Mouse (Mus musculus) kidney, adult 2 months (tissue): ENCODE results near the gene Prkaca. TPM values are rescaled to one million over a fixed set of nuclear protein-coding genes. Genes with fewer than 3 reads are reported as not detected.
"Not testable (repeated sequence)": the region's sequence is repeated elsewhere in the genome, so short reads cannot be mapped to it uniquely, and the experiment has no call there.

Experiments used
- DNase-seq: peaks from one replicate; pipeline ENCODE4 v3.0.0; 2021
- H3K27ac ChIP-seq: fragments of 200-500 bp; 2 replicates; pipeline ENCODE4 v1.5.1; 2012; ENCODE audit warnings: low read depth, low read length, control low read depth, inconsistent platforms; ENCODE audit not compliant: insufficient read depth
- H3K27me3 ChIP-seq: fragments of 200-500 bp; replicated peaks from 2 replicates; pipeline ENCODE4 v1.6.1; 2012; ENCODE audit warnings: mild to moderate bottlenecking, moderate library complexity, low read length, inconsistent platforms; ENCODE audit not compliant: control insufficient read depth, insufficient read depth
- H3K36me3 ChIP-seq: fragments of 200-500 bp; 2 replicates; pipeline ENCODE4 v1.6.1; 2012; ENCODE audit warnings: mild to moderate bottlenecking, moderate library complexity, low read length, inconsistent platforms; ENCODE audit not compliant: control insufficient read depth, insufficient read depth
- H3K4me1 ChIP-seq: fragments of 200-500 bp; 2 replicates; pipeline ENCODE4 v1.6.1; 2011; ENCODE audit warnings: low read length; ENCODE audit not compliant: control insufficient read depth, insufficient read depth
- H3K4me3 ChIP-seq: fragments of 200-500 bp; 2 replicates; pipeline ENCODE4 v1.5.1; 2011; ENCODE audit warnings: mild to moderate bottlenecking, low read depth, low read length, control low read depth; ENCODE audit not compliant: insufficient read depth
- CTCF ChIP-seq: fragments of 200-500 bp; conservative IDR thresholded peaks from 2 replicates; pipeline ENCODE4 v1.5.1; 2011; ENCODE audit warnings: low read depth, mild to moderate bottlenecking, control low read depth, low read length, moderate library complexity, mixed read lengths; ENCODE audit not compliant: insufficient read depth, insufficient read length
- POLR2A ChIP-seq: fragments of 200-500 bp; IDR thresholded peaks from one replicate; pipeline ENCODE4 v1.6.1; 2011; ENCODE audit warnings: low read depth, low read length, control low read depth
- WGBS: fragments of 180-500 bp; shearing (Covaris S2); methylation state at CpG from one replicate; pipeline ENCODE4 v1.1.7; 2018; 5-methylcytosine and 5-hydroxymethylcytosine counted together
- polyA plus RNA-seq: library from polyadenylated mRNA; depleted of rRNA; stranded (reverse); fragments of >200 nt; gene quantifications from 2 replicates; pipeline ENCODE4 v1.2.3, GENCODE M21; 2012

Prkaca gene
- polyA plus RNA-seq, 1 experiment, result 95.6 TPM

- 84% methylated on average over 4 of the region's 4 CpGs for WGBS
- Histone ChIP-seq H3K36me3 (no peaks in the 10 kb centered on the region), H3K4me1 (peaks cover 9% of the 10 kb centered on the region), H3K27me3 (no peaks in the 10 kb centered on the region), H3K27ac (no peak overlapping the region), H3K4me3 (no peak overlapping the region)
- TF ChIP-seq CTCF (no peak), POLR2A (no peak)
- DNase-seq, result no peak
These were observed 9.7 kb downstream of the Prkaca start for GRCm38 (mm10) chr8:83982449-83982848.

DNA sequence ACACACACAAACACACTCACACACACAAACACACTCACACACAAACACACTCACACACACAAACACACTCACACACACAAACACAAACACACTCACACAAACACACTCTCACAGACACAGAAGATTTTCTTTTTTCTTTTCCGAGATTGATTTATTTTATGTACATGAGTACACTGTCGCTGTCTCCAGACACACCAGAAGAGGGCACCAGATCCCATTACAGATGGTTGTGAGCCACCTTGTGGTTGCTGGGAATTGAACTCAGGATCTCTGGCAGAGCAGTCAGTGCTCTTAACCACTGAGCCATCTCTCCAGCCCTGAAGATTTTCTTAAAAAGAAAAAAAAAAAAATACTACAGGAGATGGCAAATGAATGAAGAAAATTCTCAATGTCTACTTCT, 10.4 kb downstream of the Prkaca start:
- not testable (repeated sequence) for H3K27ac ChIP-seq, DNase-seq, H3K4me3 ChIP-seq, H3K27me3 ChIP-seq, H3K4me1 ChIP-seq, H3K36me3 ChIP-seq
- 96% methylated on average over 2 of the region's 2 CpGs for WGBS

DNA sequence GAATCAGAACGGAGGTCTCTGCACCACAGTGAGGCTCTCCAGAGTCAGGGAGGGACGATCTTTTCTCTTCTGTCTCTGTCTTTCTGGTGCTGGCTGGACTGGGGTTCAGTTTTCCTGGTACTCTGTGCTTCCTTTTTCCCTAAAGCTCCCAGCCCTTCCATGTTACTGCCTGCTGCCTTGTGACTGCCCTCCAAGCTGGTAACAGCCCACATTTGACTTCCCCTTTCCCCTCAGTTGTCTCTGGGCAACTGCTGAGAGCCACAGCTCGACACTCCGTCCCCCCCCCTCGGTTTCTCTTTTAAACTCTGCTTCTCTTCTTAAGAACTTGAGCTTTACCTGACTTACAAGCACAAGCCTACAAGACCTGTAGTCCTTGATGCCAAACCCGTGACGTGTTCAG, 16.4 kb downstream of the Prkaca start:
- no peak overlapping the region for H3K27ac ChIP-seq
- no peak for DNase-seq
- no peak overlapping the region for H3K4me3 ChIP-seq
- H3K4me1 ChIP-seq, result no peaks in the 10 kb centered on the region
- WGBS, result 83% methylated on average over 7 of the region's 7 CpGs
- H3K36me3 ChIP-seq, result peaks cover 1% of the 10 kb centered on the region; the same call in 1 of the 2 replicates
- TF ChIP-seq POLR2A (no peak), CTCF (no peak)
- H3K27me3 ChIP-seq, result no peaks in the 10 kb centered on the region

GRCm38 (mm10) chr8:83990170-83990569, 17.4 kb downstream of the Prkaca start:
- DNase-seq, result no peak
- Histone ChIP-seq H3K27me3 (no peaks in the 10 kb centered on the region), H3K4me3 (no peak overlapping the region), H3K27ac (no peak overlapping the region), H3K4me1 (no peaks in the 10 kb centered on the region), H3K36me3 (peaks cover 1% of the 10 kb centered on the region; the same call in 1 of the 2 replicates)
- WGBS, result 93% methylated on average over 14 of the region's 14 CpGs
- TF ChIP-seq POLR2A, result no peak
- TF ChIP-seq CTCF, result no peak

GRCm38 (mm10) chr8:83992488-83992887, 19.7 kb downstream of the Prkaca start:
- no peak for TF ChIP-seq CTCF
- no peak for TF ChIP-seq POLR2A
- H3K4me3 ChIP-seq, result no peak overlapping the region
- DNase-seq, result no peak
- WGBS, result 88% methylated on average over 2 of the region's 2 CpGs
- no peaks in the 10 kb centered on the region for H3K4me1 ChIP-seq
- H3K27ac ChIP-seq, result no peak overlapping the region
- peaks cover 1% of the 10 kb centered on the region; the same call in 1 of the 2 replicates for H3K36me3 ChIP-seq
- no peaks in the 10 kb centered on the region for H3K27me3 ChIP-seq

GRCm38 (mm10) chr8:83994030-83994429, 21.2 kb downstream of the Prkaca start:
- no peak for DNase-seq
- TF ChIP-seq POLR2A (no peak), CTCF (no peak)
- H3K4me1 ChIP-seq, result peaks cover 3% of the 10 kb centered on the region; the same call in 1 of the 2 replicates
- no peak overlapping the region for H3K27ac ChIP-seq
- H3K4me3 ChIP-seq, result no peak overlapping the region
- peaks cover 1% of the 10 kb centered on the region; the same call in 1 of the 2 replicates for H3K36me3 ChIP-seq
- no peaks in the 10 kb centered on the region for H3K27me3 ChIP-seq
- WGBS, result 86% methylated on average over 3 of the region's 3 CpGs

DNA sequence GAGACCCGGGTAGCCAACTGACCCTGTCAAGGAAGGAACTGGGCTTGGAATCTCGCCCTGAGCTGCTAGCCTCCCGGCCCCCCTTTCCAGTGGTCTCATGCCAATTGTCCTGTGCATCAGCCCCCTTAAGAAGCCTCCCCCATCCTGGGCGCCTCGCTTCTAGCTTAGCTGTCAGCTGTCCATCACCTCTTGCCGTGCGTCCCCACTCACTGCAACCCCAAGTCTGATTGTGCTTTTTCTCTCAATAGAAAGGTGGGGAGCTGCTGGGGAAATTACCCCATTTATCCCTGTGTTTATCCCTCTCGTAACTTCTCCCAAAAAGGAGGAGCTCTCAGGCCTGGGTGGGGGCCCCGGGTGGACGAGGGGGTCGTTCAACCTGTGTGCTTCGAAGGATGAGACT, 23.2 kb downstream of the Prkaca start:
- H3K27ac ChIP-seq, result no peak overlapping the region; the same call in 1 of the 2 replicates

More for the DNA sequence above, 23.2 kb downstream of the Prkaca start:
- Histone ChIP-seq H3K4me3 (no peak overlapping the region; the same call in 1 of the 2 replicates), H3K27me3 (no peaks in the 10 kb centered on the region), H3K4me1 (peaks cover 7% of the 10 kb centered on the region; the same call in 1 of the 2 replicates), H3K36me3 (no peaks in the 10 kb centered on the region)
- 38% methylated on average over 12 of the region's 12 CpGs for WGBS
- TF ChIP-seq CTCF (no peak), POLR2A (no peak)
- DNase-seq, result no peak
